Mouse (Mus musculus): ENCODE measurements at regions not wholly inside any gene's neighbourhood (a gene's known extent, or its start where the extent isn't known, plus 50 kb on each side); places are given as distances from the start of the nearest gene placed in this dataset.

- Histone ChIP-seq H3K4me2 (ENCODE audit: insufficient read depth, low read depth, poor library complexity, severe bottlenecking) (no peak overlapping the region), H3K4me1 (ENCODE audit: control insufficient read depth in 1 of 2, insufficient read depth in 2 of 2) (no peaks in the 10 kb centered on the region), H3K9ac (ENCODE audit: insufficient read depth, low read depth) (no peak overlapping the region), H3K9me3 (replicated peaks; ENCODE audit: low read length) (peaks cover 23% of the 10 kb centered on the region), H3K79me2 (replicated peaks; ENCODE audit: control insufficient read depth, extremely low read depth, insufficient read depth, poor library complexity, severe bottlenecking) (no peaks in the 10 kb centered on the region), H3K36me3 (replicated peaks in 1 of 2; ENCODE audit: control insufficient read depth in 1 of 2, insufficient read depth in 1 of 2, low read length in 1 of 2) (no peaks in the 10 kb centered on the region), H3K27me3 (replicated peaks) (no peaks in the 10 kb centered on the region), H3K4me3 (replicated peaks in 1 of 3; ENCODE audit: low read depth in 2 of 3, low read length in 2 of 3, poor library complexity in 1 of 3) (no peak overlapping the region), H3K27ac (ENCODE audit: insufficient read depth, low read depth) (no peak overlapping the region)
- in situ Hi-C loops (cut with MboI; ENCODE audit: low pct_ligation_motif_present, low pct_unique_long_range_greater_than_20kb, low sequenced_read_pairs) (no loop called here), dilution Hi-C loops (cut with MboI; ENCODE audit: extremely low pct_ligation_motif_present, extremely low pct_unique_long_range_greater_than_20kb, low sequenced_read_pairs) (no loop called here)
- no peak for TF ChIP-seq TBP (conservative IDR thresholded peaks at IDR 0.05; ENCODE audit: low read depth, low read length)
- TF ChIP-seq ZKSCAN1 (IDR thresholded peaks at IDR 0.05; ENCODE audit: borderline replicate concordance, low read depth, low read length) = no peak
- TF ChIP-seq UBTF (IDR thresholded peaks at IDR 0.05; ENCODE audit: low read depth, low read length) = no peak
- TF ChIP-seq ELF1 (IDR thresholded peaks at IDR 0.05; ENCODE audit: low read depth, low read length) = no peak
- no peak for TF ChIP-seq JUND (conservative IDR thresholded peaks at IDR 0.05; ENCODE audit: low read depth, low read length)
- TF ChIP-seq KAT2A (IDR thresholded peaks at IDR 0.05; ENCODE audit: insufficient replicate concordance, low read length) = no peak
- TF ChIP-seq CHD2 (IDR thresholded peaks at IDR 0.05; ENCODE audit: low read length) = no peak
- TF ChIP-seq RCOR1 (conservative IDR thresholded peaks at IDR 0.05; ENCODE audit: low read depth, low read length) = no peak
- no peak for TF ChIP-seq MYC (IDR thresholded peaks at IDR 0.05; ENCODE audit: low read depth, low read length)
- no peak for TF ChIP-seq USF2 (conservative IDR thresholded peaks at IDR 0.05; ENCODE audit: low read depth, low read length)
- DNase-seq (ENCODE audit: extremely low read depth) = no peak
Observed at GRCm38 (mm10) chr8:96409601-96410000, 521.3 kb upstream of the Got2 start.

- no peak overlapping the region for H3K4me3 ChIP-seq (replicated peaks in 1 of 3; ENCODE audit: low read depth in 2 of 3, low read length in 2 of 3, poor library complexity in 1 of 3)
- no peak overlapping the region for H3K4me2 ChIP-seq (ENCODE audit: insufficient read depth, low read depth, poor library complexity, severe bottlenecking)
- no peak for DNase-seq (ENCODE audit: extremely low read depth)
- no peak for TF ChIP-seq MAFK (IDR thresholded peaks at IDR 0.05; ENCODE audit: insufficient replicate concordance, low read length)
- TF ChIP-seq ETS1 (conservative IDR thresholded peaks at IDR 0.05; ENCODE audit: low read depth, low read length) = no peak
- TF ChIP-seq JUN (IDR thresholded peaks at IDR 0.05; ENCODE audit: insufficient read depth, low read depth, low read length) = no peak
- no peak for TF ChIP-seq POLR2A (IDR thresholded peaks at IDR 0.05; ENCODE audit: low read depth, low read length)
- no peak for TF ChIP-seq RCOR1 (conservative IDR thresholded peaks at IDR 0.05; ENCODE audit: low read depth, low read length)
- no peak for TF ChIP-seq USF1 (IDR thresholded peaks at IDR 0.05; ENCODE audit: low read depth, low read length)
- TF ChIP-seq EP300 (IDR thresholded peaks at IDR 0.05; ENCODE audit: low read length) = no peak
- no peak for TF ChIP-seq POLR2AphosphoS2 (IDR thresholded peaks at IDR 0.05; ENCODE audit: low read depth, low read length)
- TF ChIP-seq KAT2A (IDR thresholded peaks at IDR 0.05; ENCODE audit: insufficient replicate concordance, low read length) = no peak
- no peak for TF ChIP-seq CTCF (conservative IDR thresholded peaks at IDR 0.05 in 1 of 2, IDR thresholded peaks at IDR 0.05 in 1 of 2; ENCODE audit: low read depth in 2 of 2, low read length in 2 of 2)
- TF ChIP-seq MYC (IDR thresholded peaks at IDR 0.05; ENCODE audit: low read depth, low read length) = no peak
- TF ChIP-seq JUND (conservative IDR thresholded peaks at IDR 0.05; ENCODE audit: low read depth, low read length) = no peak
- no peak for TF ChIP-seq PAX5 (IDR thresholded peaks at IDR 0.05; ENCODE audit: low read length)
- no peak for TF ChIP-seq GABPA (IDR thresholded peaks at IDR 0.05; ENCODE audit: insufficient replicate concordance, low read depth, low read length)
- dilution Hi-C loops (cut with MboI; ENCODE audit: extremely low pct_ligation_motif_present, extremely low pct_unique_long_range_greater_than_20kb, low sequenced_read_pairs) = no loop called here
- H3K9me3 ChIP-seq (replicated peaks; ENCODE audit: low read length) = peaks cover 22% of the 10 kb centered on the region
- in situ Hi-C loops (cut with MboI; ENCODE audit: low pct_ligation_motif_present, low pct_unique_long_range_greater_than_20kb, low sequenced_read_pairs) = no loop called here
- H3K27me3 ChIP-seq (replicated peaks) = no peaks in the 10 kb centered on the region
- H3K9ac ChIP-seq (ENCODE audit: insufficient read depth, low read depth) = no peak overlapping the region
- no peaks in the 10 kb centered on the region for H3K79me2 ChIP-seq (replicated peaks; ENCODE audit: control insufficient read depth, extremely low read depth, insufficient read depth, poor library complexity, severe bottlenecking)
- no peaks in the 10 kb centered on the region for H3K36me3 ChIP-seq (replicated peaks in 1 of 2; ENCODE audit: control insufficient read depth in 1 of 2, insufficient read depth in 1 of 2, low read length in 1 of 2)
- H3K4me1 ChIP-seq (ENCODE audit: control insufficient read depth in 1 of 2, insufficient read depth in 2 of 2) = no peaks in the 10 kb centered on the region
- no peak overlapping the region for H3K27ac ChIP-seq (ENCODE audit: insufficient read depth, low read depth)
Observed at GRCm38 (mm10) chr8:96404549-96405145, 516.3 kb upstream of the Got2 start.

All from CH12.LX (cell line).